12 mouse cellular contexts compared by ENCODE assay signal in genomic region chr2:14535246-14535671, GRCm38 (mm10).
DNase-seq lines count a peak whose midpoint lies in the region; ATAC-seq lines count a peak whose summit lies in the region.
"Had no signal": no experiment of that assay in that cellular context is flagged by ENCODE, and none has a peak within 500 bp of the region (broad histone marks: within the 10 kb centered on the region; RNA-seq: fewer than 3 reads in every experiment).

No protein-coding gene starts in this region.

- WGBS in forebrain, embryonic 10.5 days: 33% methylated on average over 3 of the region's 3 CpGs
- WGBS in hindbrain, embryonic 14.5 days: 31% methylated on average over 3 of the region's 3 CpGs
- 16% methylated on average over 3 of the region's 3 CpGs for WGBS in midbrain, embryonic 16.5 days
- WGBS in intestine, embryonic 16.5 days: 86% methylated on average over 3 of the region's 3 CpGs

- H3K27ac ChIP-seq in forebrain, embryonic 10.5 days: peak overlapping the region; percentile 15; the same call in 1 of the 2 replicates
- no peak overlapping the region; the same call in 1 of the 2 replicates for H3K27ac ChIP-seq in hindbrain, embryonic 14.5 days
- peak overlapping the region; percentile 65 for H3K27ac ChIP-seq in midbrain, embryonic 16.5 days (ENCODE audit: low read length)
- no peak overlapping the region for H3K27ac ChIP-seq in intestine, embryonic 16.5 days (ENCODE audit: low read length)
- H3K27ac ChIP-seq: liver, embryonic 12.5 days had no signal

- no peak overlapping the region for H3K4me2 ChIP-seq in hindbrain, embryonic 14.5 days (replicated peaks)
- H3K4me2 ChIP-seq in midbrain, embryonic 16.5 days (ENCODE audit: low read length): no peak overlapping the region
- H3K4me2 ChIP-seq in intestine, embryonic 16.5 days (ENCODE audit: low read depth, low read length): no peak overlapping the region
- H3K4me2 ChIP-seq: liver, embryonic 12.5 days had no signal

- intact Hi-C loops in left cerebral cortex, postnatal 4 days (cut with DNase I): no loop called here

- H3K4me3 ChIP-seq in forebrain, embryonic 10.5 days: no peak overlapping the region
- H3K4me3 ChIP-seq in hindbrain, embryonic 14.5 days (replicated peaks; ENCODE audit: low read length): no peak overlapping the region
- H3K4me3 ChIP-seq in midbrain, embryonic 16.5 days (ENCODE audit: low read depth, low read length): no peak overlapping the region
- no peak overlapping the region for H3K4me3 ChIP-seq in intestine, embryonic 16.5 days (ENCODE audit: low read length)
- H3K4me3 ChIP-seq: liver, embryonic 12.5 days had no signal

- peaks cover 12% of the 10 kb centered on the region for H3K4me1 ChIP-seq in forebrain, embryonic 10.5 days
- no peaks in the 10 kb centered on the region for H3K4me1 ChIP-seq in hindbrain, embryonic 14.5 days (replicated peaks; ENCODE audit: control insufficient read depth, insufficient read depth, low read length)
- peaks cover 3% of the 10 kb centered on the region; the same call in 1 of the 2 replicates for H3K4me1 ChIP-seq in midbrain, embryonic 16.5 days (ENCODE audit: control insufficient read depth, insufficient read depth, low read length)
- H3K4me1 ChIP-seq in intestine, embryonic 16.5 days (ENCODE audit: control insufficient read depth, insufficient read depth, low read length): no peaks in the 10 kb centered on the region
- H3K4me1 ChIP-seq: liver, embryonic 12.5 days had no signal

- H3K36me3 ChIP-seq in forebrain, embryonic 10.5 days (replicated peaks): no peaks in the 10 kb centered on the region
- H3K36me3 ChIP-seq in hindbrain, embryonic 14.5 days (replicated peaks; ENCODE audit: control insufficient read depth, insufficient read depth): no peaks in the 10 kb centered on the region
- no peaks in the 10 kb centered on the region for H3K36me3 ChIP-seq in midbrain, embryonic 16.5 days (ENCODE audit: control insufficient read depth, insufficient read depth, low read length)
- no peaks in the 10 kb centered on the region for H3K36me3 ChIP-seq in intestine, embryonic 16.5 days (ENCODE audit: control insufficient read depth, insufficient read depth, low read length)
- H3K36me3 ChIP-seq: liver, embryonic 12.5 days had no signal

- H3K9me3 ChIP-seq in forebrain, embryonic 10.5 days: no peaks in the 10 kb centered on the region
- H3K9me3 ChIP-seq in hindbrain, embryonic 14.5 days (ENCODE audit: control insufficient read depth, low read length): no peaks in the 10 kb centered on the region
- H3K9me3 ChIP-seq in midbrain, embryonic 16.5 days (replicated peaks; ENCODE audit: control insufficient read depth, low read length, poor library complexity, severe bottlenecking): no peaks in the 10 kb centered on the region
- no peaks in the 10 kb centered on the region for H3K9me3 ChIP-seq in intestine, embryonic 16.5 days (ENCODE audit: control insufficient read depth, low read length)
- H3K9me3 ChIP-seq: liver, embryonic 12.5 days had no signal

- no peaks in the 10 kb centered on the region for H3K27me3 ChIP-seq in forebrain, embryonic 10.5 days (ENCODE audit: poor library complexity, severe bottlenecking)
- H3K27me3 ChIP-seq in hindbrain, embryonic 14.5 days (ENCODE audit: control insufficient read depth, insufficient read depth, low read length): no peaks in the 10 kb centered on the region
- H3K27me3 ChIP-seq in midbrain, embryonic 16.5 days (ENCODE audit: control insufficient read depth, insufficient read depth, low read depth, low read length): no peaks in the 10 kb centered on the region
- no peaks in the 10 kb centered on the region for H3K27me3 ChIP-seq in intestine, embryonic 16.5 days (replicated peaks; ENCODE audit: control insufficient read depth, insufficient read depth, low read length)
- H3K27me3 ChIP-seq: liver, embryonic 12.5 days had no signal

- peak; percentile 76 for ATAC-seq in hindbrain, embryonic 14.5 days (ENCODE audit: low FRiP score)
- peak; percentile 95 for ATAC-seq in midbrain, embryonic 16.5 days
- no peak for ATAC-seq in intestine, embryonic 16.5 days
- no peak; the same call in 1 of the 2 replicates for ATAC-seq in granulocyte monocyte progenitor cell, adult 5-6 weeks (replicated peaks; ENCODE audit: poor library complexity, severe bottlenecking)
- ATAC-seq: liver, embryonic 12.5 days had no signal

- H3K9ac ChIP-seq in hindbrain, embryonic 14.5 days: no peak overlapping the region
- H3K9ac ChIP-seq in midbrain, embryonic 16.5 days (ENCODE audit: low read depth, low read length): no peak overlapping the region
- no peak overlapping the region for H3K9ac ChIP-seq in intestine, embryonic 16.5 days (ENCODE audit: low read depth, low read length)
- H3K9ac ChIP-seq: liver, embryonic 12.5 days had no signal

- DNase-seq in left cerebral cortex, adult 9 months (ENCODE audit: low spot score in 2 of 2): peak; percentile 11 to 37
- no peak for DNase-seq in left cerebral cortex, postnatal 4 days
- DNase-seq in forebrain, embryonic 10.5 days (ENCODE audit: extremely low spot score, low spot score): peak; percentile 21
- no peak for DNase-seq in hindbrain, embryonic 14.5 days (ENCODE audit: low spot score)
- DNase-seq in thymus, postnatal 14 days: no peak
- DNase-seq: cerebellum, adult 9-10 months; kidney, postnatal 14 days; thymus, postnatal 36 days had no signal

Comparison
In these comparisons a context has a peak if more than half of its experiments do, and no peak if none do; other contexts are left out.
1. DNase-seq: peak in left cerebral cortex, adult 9 months (2 of 2) and forebrain, embryonic 10.5 days (single experiment); none in left cerebral cortex, postnatal 4 days (single experiment), hindbrain, embryonic 14.5 days (single experiment) and thymus, postnatal 14 days (single experiment).
2. H3K27ac ChIP-seq: peak in forebrain, embryonic 10.5 days (single experiment) and midbrain, embryonic 16.5 days (single experiment); none in hindbrain, embryonic 14.5 days (single experiment) and intestine, embryonic 16.5 days (single experiment).
3. ATAC-seq: peak in hindbrain, embryonic 14.5 days (single experiment) and midbrain, embryonic 16.5 days (single experiment); none in intestine, embryonic 16.5 days (single experiment) and granulocyte monocyte progenitor cell, adult 5-6 weeks (single experiment).